Mouse (Mus musculus) limb, embryonic 11.5 days (tissue): Measurements from ENCODE around the gene Errfi1. TPM values are rescaled to one million over a fixed set of nuclear protein-coding genes. Genes with fewer than 3 reads are reported as not detected.

Experiments used
- ATAC-seq: fragments of 200-750 bp; cut with Nextera tagmentation; 2 replicates; pipeline ENCODE4 v1.8.0; 2017; ENCODE audit warnings: low read depth; ENCODE audit not compliant: insufficient number of reproducible peaks, low FRiP score, low TSS enrichment
- DNase-seq: peaks from one replicate; pipeline ENCODE4 v3.0.0-alpha.2; 2015; ENCODE audit warnings: low spot score
- H3K27ac ChIP-seq: fragments of 300-500 bp; sonication (generic); replicated peaks from 2 replicates; pipeline ENCODE4 v1.5.1; 2014; ENCODE audit warnings: low read depth, mild to moderate bottlenecking, low read length
- H3K27me3 ChIP-seq: fragments of 300-500 bp; sonication (generic); 2 replicates; pipeline ENCODE4 v1.6.1; 2014; ENCODE audit warnings: mild to moderate bottlenecking, low read length, mixed read lengths; ENCODE audit not compliant: control insufficient read depth, insufficient read depth
- H3K36me3 ChIP-seq: fragments of 300-500 bp; sonication (generic); 2 replicates; pipeline ENCODE4 v1.6.1; 2014; ENCODE audit warnings: mild to moderate bottlenecking, low read length, moderate library complexity, mixed read lengths; ENCODE audit not compliant: control insufficient read depth, insufficient read depth
- H3K4me1 ChIP-seq: fragments of 300-500 bp; sonication (generic); 2 replicates; pipeline ENCODE4 v1.6.1; 2014; ENCODE audit warnings: low read length, mixed read lengths; ENCODE audit not compliant: control insufficient read depth, insufficient read depth
- H3K4me2 ChIP-seq: fragments of 300-500 bp; sonication (generic); 2 replicates; pipeline ENCODE4 v1.6.1; 2014; ENCODE audit warnings: low read depth, mild to moderate bottlenecking, moderate library complexity; ENCODE audit not compliant: severe bottlenecking
- H3K4me3 ChIP-seq: fragments of 300-500 bp; sonication (generic); 2 replicates; pipeline ENCODE4 v1.5.1; 2014; ENCODE audit warnings: low read depth, low read length
- H3K9ac ChIP-seq: fragments of 300-500 bp; sonication (generic); 2 replicates; pipeline ENCODE4 v1.6.1; 2014; ENCODE audit warnings: mild to moderate bottlenecking, low read length
- H3K9me3 ChIP-seq: fragments of 300-500 bp; sonication (generic); 2 replicates; pipeline ENCODE4 v1.6.1; 2016; ENCODE audit warnings: low read length; ENCODE audit not compliant: control insufficient read depth
- WGBS: fragments of 180-500 bp; shearing (Covaris S2); extraction: QIAGEN DNeasy Blood & Tissue Kit; methylation state at CpG from one replicate; pipeline ENCODE4 v1.1.7; 2014; 5-methylcytosine and 5-hydroxymethylcytosine counted together
- polyA plus RNA-seq: library from polyadenylated mRNA; unstranded; fragments of >200 nt; fragmentation: Nextera tagmentation; extraction: Ambion mirVana; gene quantifications from 2 replicates; pipeline ENCODE4 v1.2.1, GENCODE M21; 2014

Errfi1 gene
- polyA plus RNA-seq: 33.2 and 34.7 TPM in 2 replicates

DNA sequence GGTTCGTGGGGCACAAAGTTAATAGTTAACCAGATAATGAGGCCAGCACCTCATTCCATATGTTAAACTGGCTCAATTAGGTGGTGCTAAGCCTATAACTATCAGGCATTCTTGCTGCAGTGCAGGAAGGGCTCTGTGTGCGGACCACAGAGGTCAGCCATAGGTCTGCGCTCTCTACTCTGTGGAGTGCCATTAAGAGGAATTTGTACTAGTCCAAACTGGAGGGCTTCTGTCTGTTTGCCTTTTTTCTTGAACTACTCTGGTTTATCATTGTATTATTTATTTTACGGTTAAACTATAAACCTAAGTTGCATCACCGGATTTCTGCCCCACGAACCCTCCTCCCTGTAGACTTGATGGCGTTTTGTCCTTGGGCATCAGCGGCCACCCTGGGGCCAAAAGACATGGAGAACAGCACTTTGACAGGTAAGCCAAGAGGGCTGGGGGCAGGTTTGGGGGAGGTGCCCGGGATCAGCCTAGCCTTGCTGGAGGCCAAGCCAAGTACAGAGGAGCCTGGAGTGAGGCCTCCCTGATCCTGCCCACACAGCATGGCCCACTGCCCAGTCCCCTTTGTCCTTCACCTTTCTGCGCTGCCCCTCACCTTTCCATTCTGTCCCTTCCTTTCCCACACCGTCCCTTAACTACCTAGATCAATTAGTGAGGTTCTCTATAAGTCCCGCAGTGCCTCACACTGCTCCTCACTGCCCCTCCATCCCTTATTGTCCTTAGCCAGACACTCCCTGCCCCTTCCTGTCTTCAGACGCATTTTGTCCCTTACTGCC, at the start of gene Errfi1:
Gene Errfi1 (plus strand): TSS at position 240 of the 782 bp plus-strand sequence.
- H3K27me3 ChIP-seq: no peaks in the 10 kb centered on the region
- WGBS: 32% methylated on average over 13 of the region's 13 CpGs
- no peaks in the 10 kb centered on the region for H3K9me3 ChIP-seq
- peaks cover 9% of the 10 kb centered on the region for H3K4me1 ChIP-seq
- no peak for ATAC-seq
- no peak within 1 kb of the TSS for H3K27ac ChIP-seq
- H3K4me2 ChIP-seq: peak within 1 kb of the TSS; percentile 57
- no peaks in the 10 kb centered on the region for H3K36me3 ChIP-seq
- H3K9ac ChIP-seq: 0 out of 2 replicates have a peak within 1 kb of the TSS, but pooled peaks have one; percentile 32
- peak; percentile 34 for DNase-seq
- peak within 1 kb of the TSS; percentile 83; the same call in 1 of the 2 replicates for H3K4me3 ChIP-seq

DNA sequence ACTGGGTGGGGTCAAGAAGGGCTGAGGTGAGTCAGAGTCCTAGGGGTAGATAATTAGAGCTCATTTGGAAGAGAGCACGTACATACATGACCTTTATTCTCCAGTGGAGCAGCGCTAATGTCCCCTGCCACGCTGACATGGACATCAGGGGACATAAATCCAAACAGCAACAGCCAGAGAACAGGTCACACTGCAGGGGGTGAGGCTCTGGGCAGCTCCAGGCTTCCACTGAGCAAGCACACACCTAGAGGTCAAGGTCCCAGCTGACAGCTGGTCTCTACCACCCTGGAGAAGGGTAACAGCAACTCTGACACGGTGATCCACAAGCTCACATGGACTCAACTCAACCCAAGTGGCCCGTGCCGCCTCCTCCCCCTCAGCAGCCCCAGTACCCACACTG, 49.5 kb upstream of the Errfi1 start:
- Histone ChIP-seq H3K27me3 (no peaks in the 10 kb centered on the region), H3K4me3 (no peak overlapping the region)
- no peak for ATAC-seq

DNA sequence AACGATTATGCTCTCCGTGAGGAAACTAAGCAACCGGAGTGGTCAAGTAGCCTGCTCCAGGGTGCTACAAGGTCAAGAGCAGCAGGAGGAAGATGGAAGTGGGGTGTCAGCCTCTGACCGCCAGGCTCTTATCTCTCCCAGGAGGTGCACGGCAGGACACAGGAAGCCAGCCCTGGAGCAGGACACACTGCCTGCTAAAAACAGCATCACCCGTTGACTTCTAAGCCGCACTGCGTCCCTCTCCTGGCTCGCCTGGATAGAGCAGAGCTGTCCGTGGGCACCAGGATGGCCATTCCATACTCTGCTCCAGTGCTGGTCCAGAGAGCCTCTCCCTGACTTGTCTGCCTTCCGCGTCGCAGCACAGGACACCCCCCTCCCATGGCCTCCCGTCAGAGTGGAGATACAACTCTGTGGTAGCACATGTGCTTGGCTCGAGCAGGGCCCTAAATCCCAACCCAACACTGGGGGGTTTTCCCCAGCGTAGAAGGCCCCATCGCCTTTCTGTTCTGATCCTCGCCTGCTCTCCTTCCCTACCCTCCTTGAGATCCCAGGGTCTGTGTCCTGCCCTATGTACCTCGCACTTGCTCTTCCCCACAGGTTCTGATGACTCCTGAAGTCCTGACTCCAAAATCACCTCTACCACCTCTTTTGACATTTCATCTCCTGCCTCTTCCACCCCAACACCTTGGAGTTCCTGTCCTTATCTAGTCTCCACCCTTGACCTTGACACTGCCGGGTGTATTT, 45.8 kb upstream of the Errfi1 start:
- Histone ChIP-seq H3K9me3 (no peaks in the 10 kb centered on the region), H3K9ac (no peak overlapping the region), H3K4me3 (no peak overlapping the region), H3K36me3 (no peaks in the 10 kb centered on the region), H3K27me3 (no peaks in the 10 kb centered on the region), H3K4me2 (no peak overlapping the region; the same call in 1 of the 2 replicates), H3K4me1 (peaks cover 35% of the 10 kb centered on the region), H3K27ac (no peak overlapping the region)
- WGBS: 57% methylated on average over 20 of the region's 20 CpGs
- ATAC-seq (no peak), DNase-seq (no peak)

More for the DNA sequence above, 49.5 kb upstream of the Errfi1 start:
- H3K4me1 ChIP-seq: peaks cover 37% of the 10 kb centered on the region
- no peak for DNase-seq
- no peaks in the 10 kb centered on the region for H3K36me3 ChIP-seq
- no peaks in the 10 kb centered on the region for H3K9me3 ChIP-seq
- H3K9ac ChIP-seq: no peak overlapping the region
- no peak overlapping the region for H3K4me2 ChIP-seq
- WGBS: 47% methylated on average over 6 of the region's 6 CpGs
- H3K27ac ChIP-seq: no peak overlapping the region

DNA sequence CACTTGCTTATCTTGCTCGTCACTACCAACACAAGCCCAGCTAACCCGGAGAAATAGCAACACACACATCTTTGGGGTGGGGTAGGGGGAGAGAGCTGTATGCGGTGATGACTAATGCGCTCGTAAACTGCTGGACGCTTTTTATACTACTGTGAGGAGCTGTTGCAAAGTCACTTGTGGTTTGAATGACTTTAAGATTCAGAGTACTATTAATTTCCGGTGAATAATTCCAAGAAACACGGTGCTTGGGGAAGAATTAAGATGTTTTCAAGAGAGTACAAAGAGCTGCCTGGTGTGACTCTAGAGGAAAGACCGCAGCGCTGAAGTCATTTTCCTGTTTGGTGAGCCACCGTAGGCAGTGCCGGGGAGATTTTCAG, 45.3 kb upstream of the Errfi1 start:
- no peaks in the 10 kb centered on the region for H3K27me3 ChIP-seq
- 50% methylated on average over 12 of the region's 12 CpGs for WGBS
- DNase-seq: no peak
- no peak overlapping the region for H3K4me2 ChIP-seq
- ATAC-seq: no peak
- peaks cover 35% of the 10 kb centered on the region for H3K4me1 ChIP-seq
- no peaks in the 10 kb centered on the region for H3K36me3 ChIP-seq
- H3K27ac ChIP-seq: no peak overlapping the region
- H3K9ac ChIP-seq: no peak overlapping the region
- H3K4me3 ChIP-seq: no peak overlapping the region
- no peaks in the 10 kb centered on the region for H3K9me3 ChIP-seq

DNA sequence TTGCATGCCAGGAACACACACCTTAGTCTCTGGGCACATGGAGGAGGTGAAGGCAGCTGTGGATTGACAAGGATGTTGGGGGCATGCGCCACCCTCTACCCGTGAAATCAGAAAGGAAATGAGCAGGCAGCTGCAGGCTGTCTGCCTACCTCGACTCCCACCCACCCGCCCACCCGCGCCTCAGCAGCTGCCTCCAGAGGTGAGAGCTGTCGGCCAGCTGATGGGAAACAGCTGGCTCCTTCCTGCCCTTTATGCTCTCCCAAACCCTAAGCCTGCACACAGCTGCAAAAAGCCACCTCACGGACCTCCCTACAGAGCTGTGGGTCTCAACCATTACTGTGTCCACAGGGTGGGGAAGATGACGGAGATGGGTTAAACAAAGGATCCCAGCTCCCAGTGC, 44.4 kb upstream of the Errfi1 start:
- Histone ChIP-seq H3K4me2 (peak overlapping the region; percentile 10; the same call in 1 of the 2 replicates), H3K4me1 (peaks cover 31% of the 10 kb centered on the region), H3K9ac (no peak overlapping the region), H3K4me3 (no peak overlapping the region), H3K27me3 (no peaks in the 10 kb centered on the region), H3K27ac (peak overlapping the region; percentile 69; the same call in 1 of the 2 replicates), H3K36me3 (no peaks in the 10 kb centered on the region), H3K9me3 (no peaks in the 10 kb centered on the region)
- ATAC-seq (peak; percentile 81), DNase-seq (peak; percentile 76)
- WGBS: 9% methylated on average over 9 of the region's 9 CpGs

DNA sequence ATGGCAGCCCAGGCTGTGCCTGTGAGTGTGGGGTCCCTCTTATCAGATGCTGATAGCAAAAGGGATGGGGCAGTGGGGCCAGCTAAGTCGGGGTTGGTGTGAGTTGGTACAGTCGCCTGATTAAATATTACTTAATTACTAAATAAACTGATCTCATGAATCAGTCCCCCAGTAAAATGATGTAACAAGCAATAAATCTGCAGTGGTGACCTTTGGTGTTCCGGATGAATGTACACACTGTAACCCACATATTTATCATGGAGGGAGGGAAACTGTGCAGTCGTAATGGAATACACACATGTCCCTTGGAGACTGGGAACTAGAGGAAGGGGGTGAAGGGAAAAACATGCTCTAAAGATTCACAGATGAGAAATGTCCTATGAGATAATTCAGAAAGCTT, 38.6 kb upstream of the Errfi1 start:
- no peak for DNase-seq
- H3K9me3 ChIP-seq: no peaks in the 10 kb centered on the region
- 84% methylated on average over 4 of the region's 4 CpGs for WGBS
- no peak overlapping the region for H3K4me3 ChIP-seq
- no peak overlapping the region for H3K9ac ChIP-seq
- ATAC-seq: no peak
- no peaks in the 10 kb centered on the region for H3K36me3 ChIP-seq
- H3K27ac ChIP-seq: no peak overlapping the region
- no peaks in the 10 kb centered on the region for H3K27me3 ChIP-seq
- H3K4me1 ChIP-seq: 0 out of 2 replicates have a peak, but pooled peaks cover 5% of the 10 kb centered on the region
- no peak overlapping the region for H3K4me2 ChIP-seq

DNA sequence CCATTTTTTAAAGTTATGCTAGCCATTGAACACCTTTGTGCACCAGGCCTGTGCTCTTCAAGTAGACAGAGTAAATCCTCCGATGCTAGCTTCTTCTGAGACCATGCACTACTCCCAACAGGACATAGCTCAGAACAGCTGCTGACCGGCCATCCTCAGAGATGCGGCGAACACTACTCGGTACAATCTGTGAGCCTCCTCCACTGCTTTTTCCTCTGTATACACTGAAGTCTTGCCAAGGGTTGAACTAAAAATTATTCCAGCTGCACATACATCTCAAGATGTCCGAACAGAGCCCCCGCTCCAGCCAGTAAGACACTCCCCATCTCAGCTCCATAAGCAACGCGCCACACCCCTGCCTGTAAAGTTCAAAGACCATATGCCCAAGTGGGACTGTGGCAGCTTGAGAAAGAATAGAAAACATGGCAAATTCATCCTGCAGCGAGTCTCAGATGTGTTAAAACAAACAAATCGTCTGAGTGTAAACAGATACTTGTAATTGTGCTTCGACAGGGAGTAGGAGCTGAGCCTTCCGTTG, 37.2 kb upstream of the Errfi1 start:
- 69% methylated on average over 13 of the region's 13 CpGs for WGBS
- H3K27me3 ChIP-seq: no peaks in the 10 kb centered on the region
- H3K9ac ChIP-seq: no peak overlapping the region
- 0 out of 2 replicates have a peak, but pooled peaks cover 5% of the 10 kb centered on the region for H3K4me1 ChIP-seq
- ATAC-seq: no peak
- DNase-seq: no peak
- no peak overlapping the region for H3K4me2 ChIP-seq
- H3K36me3 ChIP-seq: no peaks in the 10 kb centered on the region
- H3K27ac ChIP-seq: no peak overlapping the region
- H3K9me3 ChIP-seq: no peaks in the 10 kb centered on the region
- no peak overlapping the region for H3K4me3 ChIP-seq

DNA sequence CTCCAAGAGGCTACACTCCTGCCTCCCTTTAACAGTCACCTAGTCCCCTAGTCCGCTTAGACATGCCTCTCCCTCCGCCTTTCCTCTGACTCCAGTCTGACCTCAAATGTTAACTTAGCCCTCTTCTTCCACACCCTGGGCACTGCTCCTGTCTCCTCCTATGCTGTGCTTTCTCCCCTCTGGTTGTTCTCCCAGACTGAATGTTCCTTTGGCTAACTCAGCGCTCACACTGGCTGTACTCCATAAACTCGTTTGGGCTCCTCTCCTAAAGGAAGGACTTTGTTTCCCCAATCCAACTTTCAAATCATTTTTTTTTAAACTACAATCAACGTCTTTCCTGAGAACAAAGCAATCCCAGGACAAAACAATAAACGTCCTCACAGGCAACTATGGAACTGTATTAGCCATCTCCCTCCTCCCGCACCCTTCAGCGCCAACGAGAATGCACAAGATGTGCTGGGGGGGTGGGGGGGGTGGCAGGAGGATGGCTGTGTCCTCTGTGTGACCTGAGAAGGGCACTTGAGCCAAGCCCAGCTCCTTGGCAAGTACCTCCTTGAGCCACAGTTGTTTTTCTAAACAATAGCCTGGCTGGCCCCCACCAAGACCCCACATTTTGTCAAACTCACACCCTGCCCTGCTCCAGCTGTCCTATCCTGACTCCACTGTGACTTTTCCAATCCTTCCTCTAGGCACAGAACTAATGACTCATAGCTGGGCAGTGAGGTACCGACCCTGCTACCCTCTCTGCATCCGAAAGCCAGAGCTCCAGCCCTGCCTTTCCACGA, 34.4 kb upstream of the Errfi1 start:
- H3K9me3 ChIP-seq: no peaks in the 10 kb centered on the region
- 71% methylated on average over 12 of the region's 12 CpGs for WGBS
- H3K36me3 ChIP-seq: no peaks in the 10 kb centered on the region
- H3K4me2 ChIP-seq: no peak overlapping the region
- no peak overlapping the region for H3K27ac ChIP-seq
- no peak overlapping the region for H3K9ac ChIP-seq
- H3K4me1 ChIP-seq: peaks cover 10% of the 10 kb centered on the region; the same call in 1 of the 2 replicates
- H3K4me3 ChIP-seq: no peak overlapping the region
- DNase-seq (no peak), ATAC-seq (no peak)
- no peaks in the 10 kb centered on the region for H3K27me3 ChIP-seq
